Mouse (Mus musculus) forebrain, embryonic 16.5 days (tissue): ENCODE measurements at regions not wholly inside any gene's neighbourhood (a gene's known extent, or its start where the extent isn't known, plus 50 kb on each side); places are given as distances from the start of the nearest gene placed in this dataset.
A peak's percentile ranks its signal among the peaks of the same experiment; 100 is the strongest.

Source experiments
- ATAC-seq: fragments of 200-750 bp; cut with Nextera tagmentation; 2 replicates; pipeline ENCODE4 v1.8.0; 2017; ENCODE audit warnings: mild to moderate bottlenecking, moderate library complexity
- H3K27ac ChIP-seq: fragments of 300-500 bp; sonication (generic); 2 replicates; pipeline ENCODE4 v1.5.1; 2014; ENCODE audit warnings: low read length, control low read depth
- H3K27me3 ChIP-seq: fragments of 300-500 bp; sonication (generic); replicated peaks from 2 replicates; pipeline ENCODE4 v1.6.1; 2014; ENCODE audit warnings: low read length; ENCODE audit not compliant: control insufficient read depth, insufficient read depth
- H3K36me3 ChIP-seq: fragments of 300-500 bp; sonication (generic); 2 replicates; pipeline ENCODE4 v1.6.1; 2014; ENCODE audit not compliant: control insufficient read depth, insufficient read depth
- H3K4me1 ChIP-seq: fragments of 300-500 bp; sonication (generic); replicated peaks from 2 replicates; pipeline ENCODE4 v1.6.1; 2014; ENCODE audit warnings: low read length; ENCODE audit not compliant: control insufficient read depth, insufficient read depth
- H3K4me2 ChIP-seq: fragments of 300-500 bp; sonication (generic); 2 replicates; pipeline ENCODE4 v1.6.1; 2014; ENCODE audit warnings: mild to moderate bottlenecking, low read length, control low read depth
- H3K4me3 ChIP-seq: fragments of 300-500 bp; sonication (generic); replicated peaks from 2 replicates; pipeline ENCODE4 v1.5.1; 2014; ENCODE audit warnings: mild to moderate bottlenecking, low read length, control low read depth
- H3K9ac ChIP-seq: fragments of 300-500 bp; sonication (generic); replicated peaks from 2 replicates; pipeline ENCODE4 v1.6.1; 2014; ENCODE audit warnings: low read depth, low read length, control low read depth
- H3K9me3 ChIP-seq: fragments of 300-500 bp; sonication (generic); 2 replicates; pipeline ENCODE4 v1.6.1; 2016; ENCODE audit warnings: low read length; ENCODE audit not compliant: control insufficient read depth
- WGBS: fragments of 180-500 bp; shearing (Covaris S2); extraction: QIAGEN DNeasy Blood & Tissue Kit; methylation state at CpG from one replicate; pipeline ENCODE4 v1.1.7; 2014; 5-methylcytosine and 5-hydroxymethylcytosine counted together

GRCm38 (mm10) chr10:54601993-54602392 is 525.6 kb upstream of the Man1a start:
- WGBS, result 36% methylated on average over 2 of the region's 2 CpGs
- no peak for ATAC-seq
- Histone ChIP-seq H3K36me3 (no peaks in the 10 kb centered on the region), H3K9me3 (no peaks in the 10 kb centered on the region), H3K4me2 (no peak overlapping the region), H3K27ac (no peak overlapping the region), H3K4me3 (no peak overlapping the region), H3K27me3 (no peaks in the 10 kb centered on the region), H3K4me1 (no peaks in the 10 kb centered on the region), H3K9ac (no peak overlapping the region)

- no peak for ATAC-seq
- H3K4me2 ChIP-seq, result no peak overlapping the region
- 85% methylated on average over 2 of the region's 2 CpGs for WGBS
- no peak overlapping the region for H3K9ac ChIP-seq
- H3K36me3 ChIP-seq, result no peaks in the 10 kb centered on the region
- H3K4me3 ChIP-seq, result no peak overlapping the region
- no peaks in the 10 kb centered on the region for H3K4me1 ChIP-seq
- H3K27ac ChIP-seq, result no peak overlapping the region
- H3K9me3 ChIP-seq, result no peaks in the 10 kb centered on the region
- H3K27me3 ChIP-seq, result no peaks in the 10 kb centered on the region
These were observed 518.7 kb upstream of the Man1a start for GRCm38 (mm10) chr10:54595072-54595471.

- 70% methylated on average over 4 of the region's 4 CpGs for WGBS
- H3K27ac ChIP-seq, result no peak overlapping the region
- H3K27me3 ChIP-seq, result no peaks in the 10 kb centered on the region
- no peak overlapping the region for H3K4me3 ChIP-seq
- H3K9me3 ChIP-seq, result no peaks in the 10 kb centered on the region
- H3K36me3 ChIP-seq, result no peaks in the 10 kb centered on the region
- H3K4me2 ChIP-seq, result no peak overlapping the region
- no peaks in the 10 kb centered on the region for H3K4me1 ChIP-seq
- H3K9ac ChIP-seq, result no peak overlapping the region
- ATAC-seq, result no peak; the same call in 1 of the 2 replicates
These were observed 482.2 kb upstream of the Man1a start for GRCm38 (mm10) chr10:54558636-54559035.

GRCm38 (mm10) chr10:54551734-54552397 is 475.5 kb upstream of the Man1a start:
- peak; percentile 77 for ATAC-seq
- Histone ChIP-seq H3K4me2 (no peak overlapping the region), H3K4me1 (no peaks in the 10 kb centered on the region), H3K9ac (no peak overlapping the region), H3K36me3 (no peaks in the 10 kb centered on the region), H3K4me3 (no peak overlapping the region), H3K9me3 (no peaks in the 10 kb centered on the region), H3K27me3 (no peaks in the 10 kb centered on the region), H3K27ac (no peak overlapping the region)
- 56% methylated on average over 6 of the region's 6 CpGs for WGBS

GRCm38 (mm10) chr10:54550665-54551064 is 474.3 kb upstream of the Man1a start:
- H3K27me3 ChIP-seq, result no peaks in the 10 kb centered on the region
- H3K4me3 ChIP-seq, result no peak overlapping the region
- no peak overlapping the region for H3K9ac ChIP-seq
- no peaks in the 10 kb centered on the region for H3K9me3 ChIP-seq
- WGBS, result 68% methylated on average over 2 of the region's 2 CpGs
- ATAC-seq, result no peak
- no peaks in the 10 kb centered on the region for H3K36me3 ChIP-seq
- no peak overlapping the region for H3K4me2 ChIP-seq
- no peak overlapping the region for H3K27ac ChIP-seq
- H3K4me1 ChIP-seq, result no peaks in the 10 kb centered on the region

- no peak overlapping the region for H3K27ac ChIP-seq
- H3K9ac ChIP-seq, result no peak overlapping the region
- 66% methylated on average over 2 of the region's 2 CpGs for WGBS
- H3K27me3 ChIP-seq, result no peaks in the 10 kb centered on the region
- no peak overlapping the region for H3K4me3 ChIP-seq
- H3K9me3 ChIP-seq, result no peaks in the 10 kb centered on the region
- no peaks in the 10 kb centered on the region for H3K4me1 ChIP-seq
- ATAC-seq, result peak; percentile 85
- H3K4me2 ChIP-seq, result no peak overlapping the region
- no peaks in the 10 kb centered on the region for H3K36me3 ChIP-seq
These were observed 472.6 kb upstream of the Man1a start for GRCm38 (mm10) chr10:54548977-54549376.

- Histone ChIP-seq H3K4me1 (no peaks in the 10 kb centered on the region), H3K4me2 (no peak overlapping the region), H3K27ac (no peak overlapping the region), H3K9ac (no peak overlapping the region), H3K9me3 (no peaks in the 10 kb centered on the region), H3K36me3 (no peaks in the 10 kb centered on the region), H3K27me3 (no peaks in the 10 kb centered on the region), H3K4me3 (no peak overlapping the region)
- 89% methylated on average over 1 of the region's 1 CpGs for WGBS
- peak; percentile 41; the same call in 1 of the 2 replicates for ATAC-seq
These were observed 472.1 kb upstream of the Man1a start for GRCm38 (mm10) chr10:54548526-54548925.

- ATAC-seq, result no peak
- H3K4me1 ChIP-seq, result no peaks in the 10 kb centered on the region
- WGBS, result 77% methylated on average over 7 of the region's 7 CpGs
- no peaks in the 10 kb centered on the region for H3K36me3 ChIP-seq
- no peak overlapping the region for H3K27ac ChIP-seq
- peaks cover 9% of the 10 kb centered on the region for H3K9me3 ChIP-seq
- H3K27me3 ChIP-seq, result no peaks in the 10 kb centered on the region
- H3K9ac ChIP-seq, result no peak overlapping the region
- no peak overlapping the region for H3K4me2 ChIP-seq
- no peak overlapping the region for H3K4me3 ChIP-seq
These were observed 456.2 kb upstream of the Man1a start for GRCm38 (mm10) chr10:54532581-54532980.

- no peaks in the 10 kb centered on the region for H3K4me1 ChIP-seq
- no peak overlapping the region for H3K4me3 ChIP-seq
- no peak for ATAC-seq
- H3K27ac ChIP-seq, result no peak overlapping the region
- no peak overlapping the region for H3K9ac ChIP-seq
- H3K9me3 ChIP-seq, result no peaks in the 10 kb centered on the region
- H3K36me3 ChIP-seq, result no peaks in the 10 kb centered on the region
- no peaks in the 10 kb centered on the region for H3K27me3 ChIP-seq
- no peak overlapping the region for H3K4me2 ChIP-seq
These were observed 434.4 kb upstream of the Man1a start for GRCm38 (mm10) chr10:54510776-54511175.

- no peak for ATAC-seq
- no peaks in the 10 kb centered on the region for H3K9me3 ChIP-seq
- H3K4me2 ChIP-seq, result no peak overlapping the region
These were observed 433.4 kb upstream of the Man1a start for GRCm38 (mm10) chr10:54509766-54510165.

More at GRCm38 (mm10) chr10:54509766-54510165, 433.4 kb upstream of the Man1a start:
- H3K4me3 ChIP-seq, result no peak overlapping the region
- H3K36me3 ChIP-seq, result no peaks in the 10 kb centered on the region
- H3K27me3 ChIP-seq, result no peaks in the 10 kb centered on the region
- H3K9ac ChIP-seq, result no peak overlapping the region
- no peak overlapping the region for H3K27ac ChIP-seq
- no peaks in the 10 kb centered on the region for H3K4me1 ChIP-seq
